Comparison of ENCODE assay signal across 31 mouse cellular contexts in genomic region chr19:43709317-43709716, GRCm38 (mm10). TPM values are rescaled to one million over a fixed set of nuclear protein-coding genes. Genes with fewer than 3 reads are reported as not detected.
A peak's percentile ranks its signal among the peaks of the same experiment; 100 is the strongest.
DNase-seq lines count a peak whose midpoint lies in the region; ATAC-seq and TF ChIP-seq lines count a peak whose summit lies in the region.
"Had no signal": no experiment of that assay in that cellular context is flagged by ENCODE, and none has a peak within 500 bp of the region (broad histone marks: within the 10 kb centered on the region; RNA-seq: fewer than 3 reads in every experiment).

No protein-coding gene starts in this region.

- no peak overlapping the region for H3K27ac ChIP-seq in kidney, adult 2 months (ENCODE audit: insufficient read depth, low read depth, low read length)
- H3K27ac ChIP-seq in midbrain, embryonic 14.5 days (replicated peaks; ENCODE audit: low read depth, low read length), result no peak overlapping the region
- H3K27ac ChIP-seq in midbrain, embryonic 16.5 days (ENCODE audit: low read length), result no peak overlapping the region
- peak overlapping the region; percentile 35; the same call in 1 of the 2 replicates for H3K27ac ChIP-seq in stomach, postnatal 0 days (replicated peaks)
- H3K27ac ChIP-seq in thymus, adult 2 months (ENCODE audit: control insufficient read depth, insufficient read depth, low read length), result no peak overlapping the region
- H3K27ac ChIP-seq: embryonic facial prominence, embryonic 12.5 days; hindbrain, embryonic 13.5 days; kidney, postnatal 0 days; left cerebral cortex, adult 2 months; liver, embryonic 12.5 days; midbrain, embryonic 12.5 days; neural tube, embryonic 12.5 days had no signal

- peaks cover 13% of the 10 kb centered on the region for H3K4me1 ChIP-seq in kidney, adult 2 months (ENCODE audit: control insufficient read depth, insufficient read depth, low read length)
- no peaks in the 10 kb centered on the region for H3K4me1 ChIP-seq in midbrain, embryonic 14.5 days (ENCODE audit: control insufficient read depth, insufficient read depth, low read length)
- H3K4me1 ChIP-seq in midbrain, embryonic 16.5 days (ENCODE audit: control insufficient read depth, insufficient read depth, low read length), result 0 out of 2 replicates have a peak, but pooled peaks cover 3% of the 10 kb centered on the region
- H3K4me1 ChIP-seq in stomach, postnatal 0 days (replicated peaks; ENCODE audit: control insufficient read depth, insufficient read depth), result no peaks in the 10 kb centered on the region
- H3K4me1 ChIP-seq in thymus, adult 2 months (replicated peaks; ENCODE audit: control insufficient read depth, insufficient read depth, low read length), result peaks cover 4% of the 10 kb centered on the region
- H3K4me1 ChIP-seq: embryonic facial prominence, embryonic 12.5 days; heart, embryonic 12.5 days; midbrain, embryonic 12.5 days; neural tube, embryonic 12.5 days had no signal

- H3K9me3 ChIP-seq in midbrain, embryonic 14.5 days (ENCODE audit: control insufficient read depth, low read length), result no peaks in the 10 kb centered on the region
- no peaks in the 10 kb centered on the region for H3K9me3 ChIP-seq in midbrain, embryonic 16.5 days (replicated peaks; ENCODE audit: control insufficient read depth, low read length, poor library complexity, severe bottlenecking)
- H3K9me3 ChIP-seq in stomach, postnatal 0 days (ENCODE audit: control insufficient read depth, low read length), result no peaks in the 10 kb centered on the region
- H3K9me3 ChIP-seq: embryonic facial prominence, embryonic 12.5 days; heart, embryonic 12.5 days; hindbrain, embryonic 13.5 days; liver, embryonic 12.5 days; megakaryocyte, embryonic 14.5 days; midbrain, embryonic 12.5 days; neural tube, embryonic 12.5 days had no signal

- no peak for TF ChIP-seq POLR2A in kidney, adult 2 months (IDR thresholded peaks at IDR 0.05; ENCODE audit: low read depth, low read length)
- no peak for TF ChIP-seq POLR2A in thymus, adult 2 months (IDR thresholded peaks at IDR 0.05; ENCODE audit: control insufficient read depth, extremely low read depth, insufficient read depth, low read length, poor library complexity)

- TF ChIP-seq CTCF in kidney, adult 2 months (conservative IDR thresholded peaks at IDR 0.05; ENCODE audit: insufficient read depth, insufficient read length, low read depth, low read length), result no peak
- TF ChIP-seq CTCF in stomach, postnatal 0 days (IDR thresholded peaks at IDR 0.05; ENCODE audit: low read depth), result no peak
- no peak for TF ChIP-seq CTCF in thymus, adult 2 months (IDR thresholded peaks at IDR 0.05; ENCODE audit: borderline replicate concordance, control insufficient read depth, extremely low read depth, insufficient read depth, low read length, poor library complexity)

- no peak overlapping the region for H3K9ac ChIP-seq in midbrain, embryonic 14.5 days (replicated peaks; ENCODE audit: low read length)
- H3K9ac ChIP-seq in midbrain, embryonic 16.5 days (ENCODE audit: low read depth, low read length), result no peak overlapping the region
- no peak overlapping the region for H3K9ac ChIP-seq in stomach, postnatal 0 days (ENCODE audit: low read length)
- H3K9ac ChIP-seq: embryonic facial prominence, embryonic 12.5 days; heart, embryonic 12.5 days; hindbrain, embryonic 13.5 days; liver, embryonic 12.5 days; liver, postnatal 0 days; midbrain, embryonic 12.5 days; neural tube, embryonic 12.5 days had no signal

- peak; percentile 67 for DNase-seq in kidney, adult 2 months
- DNase-seq in kidney, adult 18-20 months, result no peak
- DNase-seq in midbrain, embryonic 14.5 days, result peak; percentile 18
- peak; percentile 56 for DNase-seq in brain, adult 2 months (ENCODE audit: low read depth, low spot score)
- DNase-seq in stomach, postnatal 0 days (ENCODE audit: low spot score), result no peak
- DNase-seq in thymus, adult 2 months, result no peak
- DNase-seq: adrenal gland, postnatal 14 days; cerebellum, adult 9-10 months; cerebellum, postnatal 36 days; embryo, embryonic 11 days; gastrocnemius, postnatal 25 days; heart, adult 11 months; heart, postnatal 4 days; liver, postnatal 0 days; lung, postnatal 36 days; right cerebral cortex, adult 18-20 months; spleen, adult 18-20 months; thymus, postnatal 14 days had no signal

- TF ChIP-seq EP300 in stomach, postnatal 0 days (optimal IDR thresholded peaks at IDR 0.05), result no peak

- ATAC-seq in midbrain, embryonic 14.5 days (ENCODE audit: low FRiP score, low TSS enrichment), result no peak
- ATAC-seq in midbrain, embryonic 16.5 days, result no peak
- ATAC-seq in stomach, postnatal 0 days (ENCODE audit: low FRiP score, low TSS enrichment), result no peak; the same call in 1 of the 2 replicates
- ATAC-seq: CD4-positive, CD25-positive, alpha-beta regulatory T cell, adult 4 months; forebrain, embryonic 14.5 days; inflammation-experienced regulatory T-cells, adult 6 months; liver, embryonic 12.5 days; liver, postnatal 0 days had no signal

- H3K36me3 ChIP-seq in kidney, adult 2 months (ENCODE audit: control insufficient read depth, insufficient read depth, low read length), result no peaks in the 10 kb centered on the region; the same call in 1 of the 2 replicates
- peaks cover 50% of the 10 kb centered on the region for H3K36me3 ChIP-seq in midbrain, embryonic 14.5 days (ENCODE audit: control insufficient read depth, insufficient read depth, low read length)
- H3K36me3 ChIP-seq in midbrain, embryonic 16.5 days (ENCODE audit: control insufficient read depth, insufficient read depth, low read length), result peaks cover 27% of the 10 kb centered on the region
- H3K36me3 ChIP-seq in stomach, postnatal 0 days (ENCODE audit: control insufficient read depth, insufficient read depth, low read length), result peaks cover 4% of the 10 kb centered on the region
- H3K36me3 ChIP-seq in thymus, adult 2 months (ENCODE audit: control insufficient read depth, insufficient read depth, low read length), result peaks cover 17% of the 10 kb centered on the region

- H3K4me3 ChIP-seq in kidney, adult 2 months (ENCODE audit: insufficient read depth, low read depth, low read length), result no peak overlapping the region
- no peak overlapping the region for H3K4me3 ChIP-seq in midbrain, embryonic 14.5 days (replicated peaks; ENCODE audit: low read depth, low read length)
- no peak overlapping the region for H3K4me3 ChIP-seq in midbrain, embryonic 16.5 days (ENCODE audit: low read depth, low read length)
- no peak overlapping the region for H3K4me3 ChIP-seq in stomach, postnatal 0 days (ENCODE audit: low read depth, low read length)
- no peak overlapping the region for H3K4me3 ChIP-seq in thymus, adult 2 months (ENCODE audit: control insufficient read depth, insufficient read depth, low read length)
- H3K4me3 ChIP-seq: embryonic facial prominence, embryonic 12.5 days; heart, embryonic 12.5 days; hindbrain, embryonic 13.5 days; left cerebral cortex, adult 2 months; liver, embryonic 12.5 days; megakaryocyte, embryonic 14.5 days; midbrain, embryonic 12.5 days; neural tube, embryonic 12.5 days had no signal

- H3K27me3 ChIP-seq in kidney, adult 2 months (replicated peaks; ENCODE audit: control insufficient read depth, insufficient read depth, low read length), result no peaks in the 10 kb centered on the region
- H3K27me3 ChIP-seq in midbrain, embryonic 14.5 days (ENCODE audit: control insufficient read depth, insufficient read depth, low read length), result no peaks in the 10 kb centered on the region
- no peaks in the 10 kb centered on the region for H3K27me3 ChIP-seq in midbrain, embryonic 16.5 days (ENCODE audit: control insufficient read depth, insufficient read depth, low read depth, low read length)
- no peaks in the 10 kb centered on the region for H3K27me3 ChIP-seq in stomach, postnatal 0 days (ENCODE audit: control insufficient read depth, insufficient read depth, low read length)
- no peaks in the 10 kb centered on the region for H3K27me3 ChIP-seq in thymus, adult 2 months (ENCODE audit: control insufficient read depth, insufficient read depth, low read length)
- H3K27me3 ChIP-seq: embryonic facial prominence, embryonic 12.5 days; hindbrain, embryonic 13.5 days; liver, embryonic 12.5 days; megakaryocyte, embryonic 14.5 days; midbrain, embryonic 12.5 days; neural tube, embryonic 12.5 days had no signal

- WGBS in kidney, adult 2 months, result 60% methylated on average over 8 of the region's 8 CpGs
- WGBS in midbrain, embryonic 14.5 days, result 63% methylated on average over 8 of the region's 8 CpGs
- WGBS in midbrain, embryonic 16.5 days, result 68% methylated on average over 8 of the region's 8 CpGs
- 67% methylated on average over 8 of the region's 8 CpGs for WGBS in stomach, postnatal 0 days
- 94% methylated on average over 8 of the region's 8 CpGs for WGBS in thymus, adult 2 months

- H3K4me2 ChIP-seq in midbrain, embryonic 14.5 days (ENCODE audit: low read length), result no peak overlapping the region
- H3K4me2 ChIP-seq in midbrain, embryonic 16.5 days (ENCODE audit: low read length), result no peak overlapping the region
- no peak overlapping the region for H3K4me2 ChIP-seq in stomach, postnatal 0 days (replicated peaks; ENCODE audit: low read depth)
- H3K4me2 ChIP-seq: embryonic facial prominence, embryonic 12.5 days; heart, embryonic 12.5 days; hindbrain, embryonic 13.5 days; liver, embryonic 12.5 days; midbrain, embryonic 12.5 days; neural tube, embryonic 12.5 days had no signal

RNA-seq across cellular contexts. Expression of gene Entpd7, which starts 19.8 kb away (rescaled TPM):
- polyA plus RNA-seq in kidney, adult 2 months (2012; rRNA removed), result 6.1 and 6.5 TPM in 2 replicates
- 10.3 and 10.5 TPM in 2 replicates for polyA plus RNA-seq in midbrain, embryonic 14.5 days (2014; fragmentation: Nextera tagmentation; extraction: Ambion mirVana)
- polyA plus RNA-seq in midbrain, embryonic 16.5 days (2015; fragmentation: Nextera tagmentation; extraction: Ambion mirVana), result 7.1 and 8.2 TPM in 2 replicates
- polyA plus RNA-seq in stomach, postnatal 0 days (2015; fragmentation: Nextera tagmentation; extraction: Ambion mirVana), result 7.4 and 8.1 TPM in 2 replicates
- polyA plus RNA-seq in thymus, adult 2 months (2012; rRNA removed), result 8.8 and 10.1 TPM in 2 replicates

RNA-seq across cellular contexts. Expression of gene Slc25a28, which starts 34.6 kb away (rescaled TPM):
- 83.2 and 93.1 TPM in 2 replicates for polyA plus RNA-seq in kidney, adult 2 months (2012; rRNA removed)
- 10.8 and 16.7 TPM in 2 replicates for polyA plus RNA-seq in midbrain, embryonic 14.5 days (2014; fragmentation: Nextera tagmentation; extraction: Ambion mirVana)
- 12.8 and 14.1 TPM in 2 replicates for polyA plus RNA-seq in midbrain, embryonic 16.5 days (2015; fragmentation: Nextera tagmentation; extraction: Ambion mirVana)
- polyA plus RNA-seq in stomach, postnatal 0 days (2015; fragmentation: Nextera tagmentation; extraction: Ambion mirVana), result 9.6 and 11.4 TPM in 2 replicates
- 80.5 and 88.7 TPM in 2 replicates for polyA plus RNA-seq in thymus, adult 2 months (2012; rRNA removed)

RNA-seq across cellular contexts. Expression of gene Cutc, which starts 43.5 kb away (rescaled TPM):
- 10.2 and 12.7 TPM in 2 replicates for polyA plus RNA-seq in kidney, adult 2 months (2012; rRNA removed)
- 7.6 and 10.6 TPM in 2 replicates for polyA plus RNA-seq in midbrain, embryonic 14.5 days (2014; fragmentation: Nextera tagmentation; extraction: Ambion mirVana)
- polyA plus RNA-seq in midbrain, embryonic 16.5 days (2015; fragmentation: Nextera tagmentation; extraction: Ambion mirVana), result 6.7 and 7.5 TPM in 2 replicates
- 19.4 and 22.5 TPM in 2 replicates for polyA plus RNA-seq in stomach, postnatal 0 days (2015; fragmentation: Nextera tagmentation; extraction: Ambion mirVana)
- polyA plus RNA-seq in thymus, adult 2 months (2012; rRNA removed), result 5.4 and 5.5 TPM in 2 replicates

RNA-seq across cellular contexts. Expression of gene Cox15, which starts 43.5 kb away (rescaled TPM):
- 25.5 and 28.4 TPM in 2 replicates for polyA plus RNA-seq in kidney, adult 2 months (2012; rRNA removed)
- polyA plus RNA-seq in midbrain, embryonic 14.5 days (2014; fragmentation: Nextera tagmentation; extraction: Ambion mirVana), result 8.4 and 10.6 TPM in 2 replicates
- 13.1 and 14.4 TPM in 2 replicates for polyA plus RNA-seq in midbrain, embryonic 16.5 days (2015; fragmentation: Nextera tagmentation; extraction: Ambion mirVana)
- polyA plus RNA-seq in stomach, postnatal 0 days (2015; fragmentation: Nextera tagmentation; extraction: Ambion mirVana), result 5.3 and 5.6 TPM in 2 replicates
- polyA plus RNA-seq in thymus, adult 2 months (2012; rRNA removed), result 17.3 and 17.4 TPM in 2 replicates

Comparison
In these comparisons a context has a peak if more than half of its experiments do, and no peak if none do; other contexts are left out.
1. DNase-seq: peak in kidney, adult 2 months (single experiment), midbrain, embryonic 14.5 days (single experiment) and brain, adult 2 months (single experiment); none in kidney, adult 18-20 months (single experiment), stomach, postnatal 0 days (single experiment) and thymus, adult 2 months (single experiment).